Mouse (Mus musculus) megakaryocyte, embryonic 14.5 days (primary cell): ENCODE measurements around the gene Rps6ka1.

Experiments
- FLI1 ChIP-seq: IDR thresholded peaks from 2 replicates; pipeline ENCODE4 v1.6.1; 2012; ENCODE audit warnings: low read length, inconsistent platforms, mixed read lengths
- GATA1 ChIP-seq: IDR thresholded peaks from 3 replicates; pipeline ENCODE4 v1.6.1; 2012; ENCODE audit warnings: mixed read lengths, low read length, inconsistent platforms, borderline replicate concordance

GRCm38 (mm10) chr4:133864380-133864981 is 23.1 kb downstream of the Rps6ka1 start:
- no peak for TF ChIP-seq GATA1
- no peak for TF ChIP-seq FLI1
